Mouse (Mus musculus) cortical plate, adult 2 months (tissue): ENCODE results near the gene Bfsp1.

Source experiments
- CTCF ChIP-seq: fragments of 200-500 bp; IDR thresholded peaks from 2 replicates; pipeline ENCODE4 v1.5.1; 2011; ENCODE audit warnings: mild to moderate bottlenecking, control low read depth, low read length; ENCODE audit not compliant: insufficient read depth; ENCODE audit errors: extremely low read depth
- POLR2A ChIP-seq: fragments of 200-500 bp; IDR thresholded peaks from 2 replicates; pipeline ENCODE4 v1.6.1; 2011; ENCODE audit warnings: mild to moderate bottlenecking, low read length, control low read depth; ENCODE audit not compliant: insufficient read depth; ENCODE audit errors: extremely low read depth

GRCm38 (mm10) chr2:143853447-143853846, 9.5 kb downstream of the Bfsp1 start:
- no peak for TF ChIP-seq CTCF
- TF ChIP-seq POLR2A = no peak
